Mouse (Mus musculus) CD4-positive, CD25-positive, alpha-beta regulatory T cell, adult 2 months (primary cell): Measurements from ENCODE around the gene Atf7.

Source experiments
- DNase-seq: peaks from one replicate; pipeline ENCODE4 v3.0.0-alpha.2; 2012; ENCODE audit warnings: low read depth, low spot score

The Atf7 gene

DNA sequence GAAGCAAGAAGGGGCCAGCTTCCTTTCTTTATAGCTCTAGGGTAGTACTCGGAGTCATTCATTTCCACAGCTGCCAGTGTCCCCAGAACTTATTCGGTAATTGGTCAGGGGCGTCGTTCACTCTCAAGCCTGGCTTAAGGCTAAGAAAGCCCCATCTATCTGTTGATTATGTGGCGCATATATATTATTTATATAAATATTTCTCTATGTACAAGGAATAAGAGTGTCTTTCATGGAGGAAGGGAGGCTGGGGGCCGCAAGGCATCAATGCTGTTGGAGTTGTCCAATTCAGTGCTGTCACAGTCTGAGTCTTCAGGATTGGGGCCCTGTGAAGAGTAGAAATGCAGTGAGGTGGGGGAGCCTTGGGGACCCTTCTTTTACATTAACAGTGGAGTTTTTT, 125.4 kb downstream of the Atf7 start:
- DNase-seq = no peak

DNA sequence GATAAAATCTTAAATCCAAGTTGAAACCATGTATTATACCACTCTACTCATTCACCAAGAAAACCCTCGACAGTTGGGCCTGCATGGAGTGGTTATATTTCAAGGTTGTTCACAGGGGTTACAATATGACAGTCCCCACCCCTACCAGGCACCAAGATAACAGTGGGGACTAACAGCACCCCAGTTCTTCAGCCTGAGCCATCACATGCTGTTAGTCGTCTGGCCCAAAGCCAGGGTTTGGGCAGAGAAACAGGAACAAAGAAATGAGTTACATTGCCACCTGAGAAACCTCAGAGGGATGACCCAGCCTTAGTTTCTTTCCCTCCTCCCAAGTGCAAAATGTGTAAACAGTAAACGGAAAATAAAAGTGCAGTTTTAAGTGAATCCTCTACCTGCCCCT, 125.9 kb downstream of the Atf7 start:
- DNase-seq = no peak

DNA sequence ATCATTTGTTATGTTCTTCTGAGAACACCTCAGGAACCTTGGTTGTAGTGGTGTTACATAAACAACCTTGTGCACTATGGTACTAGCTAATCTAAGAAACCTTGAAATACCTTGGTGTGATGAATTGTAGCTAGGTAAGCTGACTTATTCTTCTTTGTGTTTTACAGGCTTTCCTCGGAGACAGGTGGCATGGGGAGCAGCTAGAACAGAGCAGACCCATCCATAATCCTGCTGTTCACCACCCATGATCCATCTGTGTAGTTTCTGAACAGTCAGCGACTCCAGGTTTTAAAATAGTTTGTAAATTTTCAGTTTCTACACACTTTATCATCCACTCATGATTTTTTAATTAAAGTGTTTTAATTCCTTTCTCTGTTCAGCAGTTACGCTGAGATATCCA, 126.9 kb downstream of the Atf7 start:
- no peak for DNase-seq

DNA sequence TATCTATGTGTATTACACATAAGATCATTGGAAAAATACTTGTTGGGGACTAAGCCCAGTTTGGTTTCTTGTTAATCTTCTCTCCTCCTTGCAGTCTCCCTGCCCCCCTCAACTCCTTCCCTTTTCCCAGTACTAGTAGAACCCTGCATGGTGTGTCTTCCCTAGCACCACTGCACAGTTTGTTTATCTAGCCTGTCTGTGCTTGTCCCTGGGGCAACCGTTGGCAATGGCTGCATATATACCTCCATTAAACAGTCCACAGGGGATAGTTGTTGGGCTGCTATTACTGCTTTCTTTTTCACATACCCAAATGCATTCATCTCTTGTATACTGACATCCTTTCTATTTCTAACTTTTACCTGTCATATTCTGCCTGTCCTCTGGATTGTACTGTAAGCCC, 137.6 kb downstream of the Atf7 start:
- DNase-seq = no peak

DNA sequence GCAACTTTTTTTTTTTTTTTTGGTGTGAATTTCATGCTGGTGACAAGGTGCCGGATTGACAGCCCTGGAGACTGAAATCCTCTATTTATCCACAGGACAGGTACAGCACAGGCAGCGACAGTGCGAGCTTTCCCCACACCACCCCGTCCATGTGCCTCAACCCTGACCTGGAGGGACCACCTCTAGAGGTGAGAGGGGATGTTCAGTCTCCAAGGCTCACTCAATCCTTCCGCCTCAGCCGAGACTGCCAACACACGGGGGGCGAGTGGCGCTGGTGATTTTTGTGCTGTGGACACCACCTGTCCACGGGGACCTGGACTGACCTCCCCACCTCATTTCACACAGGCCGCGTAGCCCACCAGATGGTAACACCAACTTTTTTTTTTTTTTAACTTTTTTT, 139.4 kb downstream of the Atf7 start:
- no peak for DNase-seq

DNA sequence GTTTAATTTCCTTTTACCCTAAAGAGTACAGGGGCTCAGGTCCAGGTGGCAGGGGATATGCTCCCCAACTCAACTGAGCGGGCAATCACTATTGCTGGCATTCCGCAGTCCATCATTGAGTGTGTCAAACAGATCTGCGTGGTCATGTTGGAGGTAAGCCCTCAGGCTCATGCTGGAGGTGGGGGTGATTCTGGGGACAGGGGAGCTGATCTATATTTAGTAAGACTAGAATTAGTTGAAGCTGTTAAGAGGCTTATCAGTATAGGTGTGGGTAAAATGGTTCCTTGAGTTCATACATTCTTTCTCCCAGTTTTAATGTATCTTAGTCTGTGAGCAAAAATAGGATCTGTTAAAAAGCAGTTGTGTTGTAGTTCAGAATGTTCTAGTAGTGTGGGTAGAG, 142.1 kb downstream of the Atf7 start:
- no peak for DNase-seq
